Mouse (Mus musculus): ENCODE results near the gene Rbm5. TPM values are rescaled to one million over a fixed set of nuclear protein-coding genes. Genes with fewer than 3 reads are reported as not detected.

Rbm5 gene
- polyA plus RNA-seq, 1 experiment from 2014 or later: 145 TPM

- Histone ChIP-seq H3K9ac (ENCODE audit: low read depth, low read length) (no peak overlapping the region), H3K4me3 (ENCODE audit: low read depth, low read length) (no peak overlapping the region), H3K4me1 (ENCODE audit: control insufficient read depth, insufficient read depth, low read length) (peaks cover 19% of the 10 kb centered on the region), H3K36me3 (ENCODE audit: control insufficient read depth, insufficient read depth, low read length) (peaks cover 82% of the 10 kb centered on the region), H3K27me3 (replicated peaks; ENCODE audit: control insufficient read depth, insufficient read depth, low read length) (no peaks in the 10 kb centered on the region), H3K9me3 (ENCODE audit: control insufficient read depth, low read length) (no peaks in the 10 kb centered on the region), H3K27ac (replicated peaks; ENCODE audit: low read depth, low read length) (no peak overlapping the region), H3K4me2 (ENCODE audit: low read depth, low read length) (no peak overlapping the region)
- WGBS: 61% methylated on average over 4 of the region's 4 CpGs
- ATAC-seq (ENCODE audit: low read depth) (no peak), DNase-seq (ENCODE audit: low spot score) (no peak)
These were observed 77.3 kb downstream of the Rbm5 start for GRCm38 (mm10) chr9:107693433-107693987.

GRCm38 (mm10) chr9:107692785-107693184 is 78.0 kb downstream of the Rbm5 start:
- no peak overlapping the region for H3K9ac ChIP-seq (ENCODE audit: low read depth, low read length)
- H3K4me2 ChIP-seq (ENCODE audit: low read depth, low read length): no peak overlapping the region
- H3K4me3 ChIP-seq (ENCODE audit: low read depth, low read length): no peak overlapping the region
- no peak overlapping the region for H3K27ac ChIP-seq (replicated peaks; ENCODE audit: low read depth, low read length)
- ATAC-seq (ENCODE audit: low read depth) (no peak), DNase-seq (ENCODE audit: low spot score) (no peak)
- no peaks in the 10 kb centered on the region for H3K9me3 ChIP-seq (ENCODE audit: control insufficient read depth, low read length)
- H3K36me3 ChIP-seq (ENCODE audit: control insufficient read depth, insufficient read depth, low read length): peaks cover 85% of the 10 kb centered on the region
- WGBS: 70% methylated on average over 5 of the region's 5 CpGs
- no peaks in the 10 kb centered on the region for H3K27me3 ChIP-seq (replicated peaks; ENCODE audit: control insufficient read depth, insufficient read depth, low read length)
- H3K4me1 ChIP-seq (ENCODE audit: control insufficient read depth, insufficient read depth, low read length): peaks cover 11% of the 10 kb centered on the region

GRCm38 (mm10) chr9:107690391-107690790 is 80.4 kb downstream of the Rbm5 start:
- no peak for DNase-seq (ENCODE audit: low spot score)
- ATAC-seq (ENCODE audit: low read depth): no peak
- Histone ChIP-seq H3K4me3 (ENCODE audit: low read depth, low read length) (no peak overlapping the region), H3K4me1 (ENCODE audit: control insufficient read depth, insufficient read depth, low read length) (0 out of 2 replicates have a peak, but pooled peaks cover 3% of the 10 kb centered on the region), H3K27ac (replicated peaks; ENCODE audit: low read depth, low read length) (no peak overlapping the region), H3K27me3 (replicated peaks; ENCODE audit: control insufficient read depth, insufficient read depth, low read length) (no peaks in the 10 kb centered on the region), H3K4me2 (ENCODE audit: low read depth, low read length) (no peak overlapping the region), H3K36me3 (ENCODE audit: control insufficient read depth, insufficient read depth, low read length) (peaks cover 83% of the 10 kb centered on the region), H3K9ac (ENCODE audit: low read depth, low read length) (no peak overlapping the region), H3K9me3 (ENCODE audit: control insufficient read depth, low read length) (no peaks in the 10 kb centered on the region)
- 69% methylated on average over 7 of the region's 8 CpGs for WGBS

Other genes with a start within 250 kb of the Rbm5 start
- 53.1 and 56.1 TPM in 2 replicates for gene Tmem115, start 237.1 kb downstream of the Rbm5 start, polyA plus RNA-seq (2014; fragmentation: Nextera tagmentation; extraction: Ambion mirVana)
- 24.7 and 27.0 TPM in 2 replicates for gene Cyb561d2, start 228.8 kb downstream of the Rbm5 start, polyA plus RNA-seq (2014; fragmentation: Nextera tagmentation; extraction: Ambion mirVana)
- gene Nprl2, start 228.8 kb downstream of the Rbm5 start, polyA plus RNA-seq (2014; fragmentation: Nextera tagmentation; extraction: Ambion mirVana): 35.0 and 35.4 TPM in 2 replicates
- 2.8 and 8.2 TPM in 2 replicates for gene Zmynd10, start 223.7 kb downstream of the Rbm5 start, polyA plus RNA-seq (2014; fragmentation: Nextera tagmentation; extraction: Ambion mirVana)
- 66.5 and 66.8 TPM in 2 replicates for gene Rassf1, start 219.4 kb downstream of the Rbm5 start, polyA plus RNA-seq (2014; fragmentation: Nextera tagmentation; extraction: Ambion mirVana)
- gene Tusc2, start 207.7 kb downstream of the Rbm5 start, polyA plus RNA-seq (2014; fragmentation: Nextera tagmentation; extraction: Ambion mirVana): 43.1 and 45.2 TPM in 2 replicates
- gene Hyal2, start 203.1 kb downstream of the Rbm5 start, polyA plus RNA-seq (2014; fragmentation: Nextera tagmentation; extraction: Ambion mirVana): 106 and 112 TPM in 2 replicates
- 5.6 and 6.8 TPM in 2 replicates for gene Hyal1, start 194.1 kb downstream of the Rbm5 start, polyA plus RNA-seq (2014; fragmentation: Nextera tagmentation; extraction: Ambion mirVana)
- 15.9 and 18.0 TPM in 2 replicates for gene Naa80, start 192.1 kb downstream of the Rbm5 start, polyA plus RNA-seq (2014; fragmentation: Nextera tagmentation; extraction: Ambion mirVana)
- gene Hyal3, start 190.2 kb downstream of the Rbm5 start, polyA plus RNA-seq (2014; fragmentation: Nextera tagmentation; extraction: Ambion mirVana): 1.2 and 1.4 TPM in 2 replicates
- 46.7 and 52.3 TPM in 2 replicates for gene Ifrd2, start 183.4 kb downstream of the Rbm5 start, polyA plus RNA-seq (2014; fragmentation: Nextera tagmentation; extraction: Ambion mirVana)
- 18.0 and 18.2 TPM in 2 replicates for gene Sema3b, start 161.8 kb downstream of the Rbm5 start, polyA plus RNA-seq (2014; fragmentation: Nextera tagmentation; extraction: Ambion mirVana)
- gene Gnai2, start 135.6 kb downstream of the Rbm5 start, polyA plus RNA-seq (2014; fragmentation: Nextera tagmentation; extraction: Ambion mirVana): 380 and 416 TPM in 2 replicates
- 7.0 and 7.8 TPM in 2 replicates for gene Slc38a3, start 101.5 kb downstream of the Rbm5 start, polyA plus RNA-seq (2014; fragmentation: Nextera tagmentation; extraction: Ambion mirVana)
- gene Gnat1, start 91.3 kb downstream of the Rbm5 start, polyA plus RNA-seq (2014; fragmentation: Nextera tagmentation; extraction: Ambion mirVana): 0.79 and 1.5 TPM in 2 replicates
- gene Sema3f, start 60.5 kb downstream of the Rbm5 start, polyA plus RNA-seq (2014; fragmentation: Nextera tagmentation; extraction: Ambion mirVana): 32.8 and 36.9 TPM in 2 replicates
- gene Rbm6, start 102.2 kb upstream of the Rbm5 start, polyA plus RNA-seq (2014; fragmentation: Nextera tagmentation; extraction: Ambion mirVana): 52.2 and 61.0 TPM in 2 replicates
- gene Mon1a, start 117.2 kb upstream of the Rbm5 start, polyA plus RNA-seq (2014; fragmentation: Nextera tagmentation; extraction: Ambion mirVana): 11.4 and 11.8 TPM in 2 replicates
- 2.8 and 3.1 TPM in 2 replicates for gene Mst1r, start 135.9 kb upstream of the Rbm5 start, polyA plus RNA-seq (2014; fragmentation: Nextera tagmentation; extraction: Ambion mirVana)
- not detected in 2 replicates for gene Actl11, start 157.5 kb upstream of the Rbm5 start, polyA plus RNA-seq (2014; fragmentation: Nextera tagmentation; extraction: Ambion mirVana)
- 2.2 and 2.6 TPM in 2 replicates for gene Camkv, start 164.7 kb upstream of the Rbm5 start, polyA plus RNA-seq (2014; fragmentation: Nextera tagmentation; extraction: Ambion mirVana)
- 15.5 and 23.4 TPM in 2 replicates for gene Traip, start 179.1 kb upstream of the Rbm5 start, polyA plus RNA-seq (2014; fragmentation: Nextera tagmentation; extraction: Ambion mirVana)
- gene Uba7, start 204.5 kb upstream of the Rbm5 start, polyA plus RNA-seq (2014; fragmentation: Nextera tagmentation; extraction: Ambion mirVana): 25.5 and 28.1 TPM in 2 replicates
- gene Gm20661, start 212.1 kb upstream of the Rbm5 start, polyA plus RNA-seq (2014; fragmentation: Nextera tagmentation; extraction: Ambion mirVana): 5.9 and 6.9 TPM in 2 replicates
- gene Inka1, start 214.9 kb upstream of the Rbm5 start, polyA plus RNA-seq (2014; fragmentation: Nextera tagmentation; extraction: Ambion mirVana): 77.7 and 84.8 TPM in 2 replicates
- 8.6 and 12.5 TPM in 2 replicates for gene Cdhr4, start 221.5 kb upstream of the Rbm5 start, polyA plus RNA-seq (2014; fragmentation: Nextera tagmentation; extraction: Ambion mirVana)
- 0.56 TPM in 1 of 2 replicates, not detected in the other for gene Gm20662, start 225.4 kb upstream of the Rbm5 start, polyA plus RNA-seq (2014; fragmentation: Nextera tagmentation; extraction: Ambion mirVana)
- gene Ip6k1, start 231.5 kb upstream of the Rbm5 start, polyA plus RNA-seq (2014; fragmentation: Nextera tagmentation; extraction: Ambion mirVana): 29.0 and 31.5 TPM in 2 replicates